Mouse (Mus musculus) liver, adult 2 months (tissue): ENCODE results near the gene Coq6.

ENCODE experiments used
- CTCF ChIP-seq: fragments of 200-500 bp; IDR thresholded peaks from 2 replicates; pipeline ENCODE4 v1.5.1; 2011; ENCODE audit warnings: low read depth, low read length, control low read depth
- POLR2A ChIP-seq: fragments of 200-500 bp; IDR thresholded peaks from 2 replicates; pipeline ENCODE4 v1.6.1; 2011; ENCODE audit warnings: low read length, control low read depth; ENCODE audit not compliant: insufficient read depth; ENCODE audit errors: extremely low read depth

DNA sequence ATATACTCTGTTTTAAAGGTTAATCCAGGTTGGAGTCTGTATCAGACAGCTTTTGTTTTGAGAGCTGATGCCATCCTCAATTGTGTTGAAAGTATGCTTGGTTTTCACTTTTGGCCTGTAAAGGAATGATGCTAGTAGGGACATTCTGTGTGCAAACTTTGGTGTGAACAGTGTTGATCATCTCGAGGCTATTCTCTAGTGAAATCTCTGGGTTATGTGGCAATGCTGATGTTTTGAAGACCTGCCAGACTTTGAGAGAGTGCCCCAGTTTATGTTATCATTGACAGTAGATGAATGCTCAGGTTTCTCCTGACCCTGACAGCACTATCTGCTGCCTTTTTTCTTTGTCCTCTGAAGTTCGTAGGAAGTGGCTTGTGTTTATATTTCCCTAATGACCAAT is 1.4 kb downstream of the Coq6 start:
- TF ChIP-seq POLR2A: no peak
- no peak for TF ChIP-seq CTCF
